Mouse (Mus musculus) layer of hippocampus, postnatal 36 days (tissue): Measurements from ENCODE around the gene Pkp3. TPM values are rescaled to one million over a fixed set of nuclear protein-coding genes. Genes with fewer than 3 reads are reported as not detected.
"Not testable (repeated sequence)": the region's sequence is repeated elsewhere in the genome, so short reads cannot be mapped to it uniquely, and the experiment has no call there.

Source experiments
- DNase-seq, 2 experiments: peaks; one replicate each; pipeline ENCODE4 v3.0.0; 2022
- total RNA-seq, 2 experiments: library from RNA; stranded (reverse); gene quantifications; 2 replicates each; pipeline ENCODE4 v1.2.3; 2021

The Pkp3 gene
- not detected for total RNA-seq

GRCm38 (mm10) chr7:141077841-141078240 lies at the start of gene Pkp3:
Gene Pkp3 (plus strand): TSS chr7:141078218.
- DNase-seq = no peak

DNA sequence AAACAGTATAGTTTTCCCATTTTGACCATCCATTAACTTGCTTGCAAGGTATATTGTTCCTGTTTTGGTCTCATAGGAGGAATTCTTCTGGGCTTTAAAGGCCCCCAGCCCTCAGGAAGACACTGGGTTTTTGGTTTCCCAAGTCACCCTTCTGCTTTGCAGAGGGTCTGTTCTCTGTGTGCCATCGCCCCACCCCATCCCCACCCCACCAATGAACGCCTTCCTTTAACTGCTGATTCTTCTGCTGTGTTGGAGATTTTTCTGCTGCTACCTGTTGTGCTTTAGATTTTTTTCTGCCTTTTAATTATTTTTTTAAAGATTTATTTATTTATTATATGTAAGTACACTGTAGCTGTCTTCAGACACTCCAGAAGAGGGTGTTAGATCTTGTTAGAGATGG lies 49.2 kb upstream of the Pkp3 start, which contains the start of gene Gm17387:
Gm17387 (plus strand) TSS at position 301 of the 400 bp plus-strand sequence.
- DNase-seq = no peak

GRCm38 (mm10) chr7:141030390-141030789 lies 47.6 kb upstream of the Pkp3 start:
- no peak for DNase-seq

GRCm38 (mm10) chr7:141032458-141033167 lies 45.4 kb upstream of the Pkp3 start:
- DNase-seq = no peak

GRCm38 (mm10) chr7:141036624-141037023 lies 41.4 kb upstream of the Pkp3 start:
- not testable (repeated sequence) for DNase-seq

DNA sequence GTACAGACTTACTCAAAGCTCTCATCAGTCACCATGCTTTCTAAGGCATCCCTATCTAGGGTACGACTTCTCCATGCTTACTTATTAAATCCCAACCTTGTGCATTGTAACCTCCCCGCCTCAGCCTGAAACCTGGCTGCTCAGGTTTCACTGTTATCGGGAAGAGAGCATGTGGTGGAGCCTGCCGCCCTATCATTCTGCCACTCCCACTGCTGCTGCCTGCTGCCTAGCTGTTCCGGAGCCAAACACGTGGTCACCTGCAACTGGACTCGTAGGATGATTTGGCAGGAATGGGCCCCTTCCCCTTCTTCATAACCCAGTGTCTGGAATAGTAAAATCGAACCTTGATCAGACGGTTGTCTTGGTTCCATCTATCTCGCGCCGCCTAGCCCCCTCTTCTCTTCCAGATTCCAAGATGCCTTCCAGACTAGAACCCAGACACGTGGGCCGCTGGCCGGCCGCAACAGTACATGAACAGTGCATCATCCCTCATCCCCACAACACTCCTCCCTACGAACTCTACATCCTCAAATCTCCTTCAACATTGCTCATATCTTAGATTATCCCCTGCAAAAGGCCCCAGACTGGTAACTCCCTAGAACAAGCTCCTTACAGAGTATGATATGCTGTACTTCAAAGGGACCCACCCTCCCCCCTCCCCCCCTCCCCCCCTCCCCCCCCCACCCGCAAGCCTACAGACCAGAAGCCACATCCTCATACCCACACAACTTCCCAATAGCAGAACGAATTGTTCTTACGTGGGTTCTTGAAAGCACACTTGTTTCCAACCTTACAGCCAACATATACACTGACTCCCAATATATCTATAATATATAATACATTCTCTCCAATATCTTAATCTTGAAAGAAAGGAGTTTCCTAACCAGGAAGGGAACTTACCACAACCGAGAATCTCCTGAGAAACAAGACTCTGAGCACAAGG lies 39.7 kb upstream of the Pkp3 start:
- no peak for DNase-seq

- no peak for DNase-seq
Measured at GRCm38 (mm10) chr7:141039386-141040107, 38.5 kb upstream of the Pkp3 start.

- no peak for DNase-seq
Measured at GRCm38 (mm10) chr7:141040867-141041606, 37.0 kb upstream of the Pkp3 start.

- DNase-seq = peak in 1 of 2 experiments; percentile 40
Measured at GRCm38 (mm10) chr7:141041661-141042060, 36.4 kb upstream of the Pkp3 start.

- DNase-seq = no peak
Measured at GRCm38 (mm10) chr7:141042539-141042938, 35.5 kb upstream of the Pkp3 start.

GRCm38 (mm10) chr7:141046931-141047580 lies 31.0 kb upstream of the Pkp3 start:
- no peak for DNase-seq

DNA sequence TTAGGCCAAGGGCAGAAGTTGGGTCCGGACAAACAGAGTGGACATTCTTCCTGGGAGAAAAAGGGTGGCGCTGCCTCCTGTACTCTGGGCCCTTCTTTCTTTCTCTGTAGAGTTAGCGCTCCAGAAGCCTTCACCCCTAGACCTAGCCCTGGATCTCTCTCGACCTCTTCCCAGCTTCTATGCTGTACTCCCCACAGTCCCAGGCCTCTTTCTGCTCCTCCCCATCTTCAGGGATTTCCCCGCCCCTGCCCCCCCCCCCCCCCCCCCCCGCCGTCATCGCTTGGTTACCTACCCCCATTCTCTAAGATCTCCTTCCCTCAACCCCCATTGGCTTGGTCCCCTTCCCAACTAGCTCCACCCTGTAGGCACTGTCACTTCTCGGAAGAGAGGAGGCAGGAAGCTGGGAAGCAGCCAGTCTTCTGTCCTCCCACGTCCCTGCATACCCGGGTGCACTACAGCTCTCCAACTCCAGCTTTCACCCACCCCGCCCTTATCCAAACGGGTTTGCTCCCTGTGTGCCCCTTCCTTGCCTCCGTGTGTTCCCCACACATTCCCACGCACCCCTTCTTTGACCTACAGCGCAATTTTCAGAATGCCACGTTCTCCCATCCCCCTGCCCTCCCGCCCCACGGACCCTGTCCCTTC lies 30.3 kb upstream of the Pkp3 start:
- peak; percentile 74 to 78 for DNase-seq

DNA sequence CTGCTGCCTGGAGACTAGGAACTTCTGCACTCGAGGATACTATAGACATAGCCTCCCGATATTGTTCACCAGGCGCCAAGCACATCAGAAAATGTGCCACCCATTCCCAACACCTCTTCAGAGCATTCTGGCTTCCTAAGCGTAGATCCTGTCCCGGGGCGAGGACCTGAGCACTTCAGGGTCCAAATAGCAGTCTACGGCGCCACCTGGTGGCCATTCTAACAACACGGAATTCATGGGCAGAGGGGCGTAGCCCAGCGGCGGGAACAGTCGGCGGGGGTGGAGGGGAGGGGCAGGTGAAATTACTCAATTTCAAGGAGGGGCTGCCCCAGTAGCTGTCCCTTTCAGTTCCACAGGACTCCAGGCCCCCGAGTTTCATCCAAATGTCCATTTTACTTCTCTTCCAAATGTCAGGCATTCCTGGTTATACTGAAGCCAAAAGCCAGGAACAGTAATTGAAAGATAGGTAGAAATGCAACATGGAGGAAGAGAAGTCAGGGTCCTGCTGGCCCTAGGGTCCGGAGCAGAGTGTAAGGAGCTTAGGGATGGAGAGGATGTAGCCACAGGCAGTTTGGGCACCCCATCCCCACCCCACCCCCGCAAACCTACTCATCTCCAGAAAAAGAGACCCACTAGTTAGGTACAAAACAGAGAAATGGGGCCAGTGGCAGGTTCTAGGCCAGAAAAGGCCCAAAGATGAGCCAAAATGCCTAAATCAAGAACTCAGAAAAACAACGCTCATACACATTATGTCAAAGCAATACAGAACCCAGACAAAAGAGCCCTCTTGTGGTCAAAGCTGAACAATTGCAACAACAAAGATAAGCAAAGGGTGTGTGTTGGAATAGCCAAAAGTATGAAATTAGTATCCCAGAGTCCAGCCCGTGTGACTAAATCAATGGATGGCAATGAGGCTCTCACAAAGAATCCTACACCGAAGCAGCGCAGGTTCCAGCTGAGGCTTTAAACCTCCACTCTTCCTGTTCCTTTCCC lies 29.5 kb upstream of the Pkp3 start:
- DNase-seq = peak; percentile 86

- no peak for DNase-seq
Measured at GRCm38 (mm10) chr7:141049326-141049725, 28.7 kb upstream of the Pkp3 start.

- DNase-seq = no peak
Measured at GRCm38 (mm10) chr7:141051060-141051685, 26.8 kb upstream of the Pkp3 start.

DNA sequence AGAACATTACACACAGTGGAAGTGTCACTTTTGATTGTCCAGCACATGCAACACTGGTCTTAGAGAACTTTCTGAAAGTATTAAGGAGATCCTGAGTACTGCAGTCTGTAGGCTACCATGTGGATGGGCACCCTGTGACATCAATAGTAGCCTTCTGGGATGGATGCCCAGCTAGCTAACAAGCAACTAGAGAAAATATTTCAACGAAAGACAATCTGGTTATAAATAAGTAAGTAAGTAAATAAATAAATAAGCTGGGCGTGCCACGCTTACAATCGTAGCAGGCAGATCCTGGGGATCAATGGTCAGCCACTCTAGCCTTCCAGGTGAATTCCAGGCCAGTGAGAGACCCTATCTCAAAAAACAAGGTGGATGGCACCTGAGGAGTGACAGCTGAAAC lies 26.0 kb upstream of the Pkp3 start:
- DNase-seq = no peak

DNA sequence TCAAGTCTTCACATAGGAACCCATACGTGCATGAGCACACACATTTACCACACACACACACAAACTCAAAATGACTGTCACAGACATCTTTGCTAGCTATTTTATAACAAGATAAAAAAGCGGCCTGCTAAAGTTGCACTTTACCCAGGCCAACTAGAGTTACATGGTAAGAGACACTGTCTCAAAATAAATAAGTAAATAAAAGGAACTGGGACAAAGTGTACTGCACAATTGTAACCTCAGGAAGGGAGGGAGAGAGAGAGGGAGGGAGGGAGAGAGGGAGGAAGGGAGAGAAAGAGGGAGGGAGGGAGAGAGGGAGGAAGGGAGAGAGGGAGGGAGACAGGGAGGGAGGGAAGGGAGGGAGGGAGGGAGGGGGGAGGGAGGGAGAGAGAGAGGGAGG lies 25.6 kb upstream of the Pkp3 start:
- no peak for DNase-seq

DNA sequence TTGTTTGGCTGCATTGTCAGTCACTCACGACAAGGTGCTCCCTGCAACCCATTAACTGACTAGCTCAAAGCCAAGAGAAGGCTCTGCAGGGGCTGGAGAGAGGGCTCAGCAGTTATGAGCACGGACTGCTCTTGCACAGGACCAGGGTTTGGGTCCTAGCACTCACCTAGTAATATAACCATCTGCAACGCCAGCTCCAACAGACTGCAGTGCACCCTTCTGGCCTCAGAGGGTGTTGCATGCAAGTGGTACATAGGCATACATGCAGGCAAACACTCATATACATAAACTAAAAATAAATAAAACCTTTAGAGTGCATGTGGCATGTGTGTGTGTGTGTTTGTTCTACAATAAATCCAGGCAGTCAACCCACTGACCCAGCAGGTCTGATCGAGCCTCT lies 22.2 kb upstream of the Pkp3 start:
- no peak for DNase-seq

- no peak for DNase-seq
Measured at GRCm38 (mm10) chr7:141056976-141057375, 21.0 kb upstream of the Pkp3 start.
